Mouse (Mus musculus): ENCODE data around the gene Limch1. TPM values are rescaled to one million over a fixed set of nuclear protein-coding genes. Genes with fewer than 3 reads are reported as not detected.
A peak's percentile ranks its signal among the peaks of the same experiment; 100 is the strongest.

The Limch1 gene
- polyA plus RNA-seq, 1 experiment from 2014 or later, result 115 TPM

DNA sequence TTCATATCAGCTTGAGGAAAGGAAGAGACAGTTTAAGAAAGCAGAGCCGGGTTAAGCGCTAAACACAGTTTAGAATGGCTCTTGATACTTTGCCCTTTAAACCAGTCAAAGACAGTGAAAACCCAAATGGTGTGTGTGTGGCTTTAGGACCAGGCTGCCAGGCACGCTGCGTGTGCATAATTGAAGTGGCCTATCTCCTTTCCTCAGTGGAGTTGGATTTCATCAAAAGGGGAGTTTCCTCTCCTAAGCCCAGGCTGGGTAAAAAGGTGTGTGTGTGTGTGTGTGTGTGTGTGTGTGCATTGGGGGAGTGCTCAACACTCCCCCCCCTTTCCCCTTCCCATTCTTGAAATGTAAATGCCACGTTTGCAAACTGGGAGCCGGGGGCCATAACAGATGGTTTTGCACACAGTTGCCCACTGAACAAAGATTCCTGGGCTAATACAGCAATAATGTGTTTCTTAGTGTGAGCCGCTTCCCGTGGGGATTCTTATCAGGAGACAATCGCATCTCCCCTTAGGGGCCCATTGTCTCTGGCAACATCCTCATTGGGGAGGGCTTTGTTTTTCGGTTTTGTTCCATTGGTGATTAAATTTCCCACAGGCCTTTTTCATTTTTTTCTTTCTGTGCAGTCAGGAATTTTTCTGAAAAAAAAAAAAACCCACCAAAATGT, 2.3 kb downstream of the Limch1 start:
- Histone ChIP-seq H3K27ac (0 out of 2 replicates have a peak overlapping the region, but pooled peaks have one; percentile 4), H3K9ac (peak overlapping the region; percentile 51; the same call in 1 of the 2 replicates), H3K4me2 (peak overlapping the region; percentile 94), H3K27me3 (peaks cover 13% of the 10 kb centered on the region), H3K9me3 (no peaks in the 10 kb centered on the region), H3K4me1 (peaks cover 40% of the 10 kb centered on the region), H3K36me3 (no peaks in the 10 kb centered on the region), H3K4me3 (peak overlapping the region; percentile 22)
- 7% methylated on average over 10 of the region's 10 CpGs for WGBS
- ATAC-seq (ENCODE audit: insufficient number of reproducible peaks, insufficient read depth, low FRiP score, low TSS enrichment, low read depth), result no peak

DNA sequence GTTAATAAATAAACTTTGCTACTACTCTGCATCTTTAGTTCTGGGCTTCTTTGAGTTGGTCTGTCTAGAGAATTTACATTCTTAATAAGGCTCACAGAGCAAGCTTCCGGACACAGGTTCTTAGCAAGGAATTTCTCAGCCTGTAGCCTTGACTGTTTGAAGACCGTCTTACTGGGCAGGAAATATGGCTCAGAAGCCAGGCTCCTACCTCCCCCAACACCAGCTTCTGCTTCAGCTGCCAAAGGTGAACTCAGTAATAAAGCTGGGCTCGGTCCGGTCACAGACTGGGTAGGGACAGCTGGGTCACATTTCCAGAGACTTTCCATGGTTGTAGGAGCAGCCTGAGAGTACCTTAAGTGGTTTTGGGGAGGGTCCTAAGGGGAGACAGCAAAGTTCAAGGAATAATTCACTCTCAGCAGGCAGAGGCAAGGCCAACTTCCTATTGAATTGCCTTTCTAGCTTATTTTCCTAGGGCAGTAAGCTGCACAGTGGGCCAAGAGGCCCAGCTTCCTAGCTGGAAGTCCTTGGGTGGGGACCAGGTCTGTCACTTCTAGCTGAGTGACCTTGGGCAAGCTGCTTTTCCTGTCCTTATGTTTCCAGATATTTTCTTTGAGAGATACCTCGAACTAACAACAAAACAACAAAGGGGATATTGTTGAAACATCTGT, 3.0 kb downstream of the Limch1 start:
- Histone ChIP-seq H3K4me1 (peaks cover 40% of the 10 kb centered on the region), H3K9ac (no peak overlapping the region), H3K27me3 (peaks cover 13% of the 10 kb centered on the region), H3K9me3 (no peaks in the 10 kb centered on the region), H3K4me3 (no peak overlapping the region), H3K36me3 (no peaks in the 10 kb centered on the region), H3K27ac (peak overlapping the region; percentile 56; the same call in 1 of the 2 replicates), H3K4me2 (peak overlapping the region; percentile 94)
- WGBS, result 29% methylated on average over 5 of the region's 5 CpGs
- ATAC-seq (ENCODE audit: insufficient number of reproducible peaks, insufficient read depth, low FRiP score, low TSS enrichment, low read depth), result no peak

DNA sequence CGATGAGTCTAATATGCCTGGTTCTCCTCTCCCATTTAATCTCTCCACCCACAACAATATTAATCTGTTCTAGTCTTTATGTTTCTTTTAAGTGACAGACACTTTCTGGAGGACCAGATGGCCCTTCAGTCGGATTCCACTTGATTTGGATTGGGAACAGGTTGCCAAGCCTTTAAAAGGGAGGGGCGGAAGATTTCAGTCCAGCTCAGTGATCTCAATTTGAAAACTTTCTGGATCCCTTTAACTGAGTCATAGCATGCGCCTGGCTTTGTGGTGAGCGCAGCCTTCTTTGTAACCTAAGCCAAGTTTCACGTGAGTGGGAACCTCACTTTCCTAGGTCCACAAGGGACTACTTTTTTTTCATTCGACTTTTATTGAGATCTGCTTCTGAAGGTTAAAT, 5.0 kb downstream of the Limch1 start:
- 52% methylated on average over 7 of the region's 7 CpGs for WGBS
- Histone ChIP-seq H3K27ac (no peak overlapping the region), H3K4me3 (no peak overlapping the region), H3K4me1 (peaks cover 36% of the 10 kb centered on the region), H3K9me3 (no peaks in the 10 kb centered on the region), H3K4me2 (no peak overlapping the region), H3K27me3 (peaks cover 7% of the 10 kb centered on the region), H3K36me3 (no peaks in the 10 kb centered on the region), H3K9ac (no peak overlapping the region)
- ATAC-seq (ENCODE audit: insufficient number of reproducible peaks, insufficient read depth, low FRiP score, low TSS enrichment, low read depth), result no peak

DNA sequence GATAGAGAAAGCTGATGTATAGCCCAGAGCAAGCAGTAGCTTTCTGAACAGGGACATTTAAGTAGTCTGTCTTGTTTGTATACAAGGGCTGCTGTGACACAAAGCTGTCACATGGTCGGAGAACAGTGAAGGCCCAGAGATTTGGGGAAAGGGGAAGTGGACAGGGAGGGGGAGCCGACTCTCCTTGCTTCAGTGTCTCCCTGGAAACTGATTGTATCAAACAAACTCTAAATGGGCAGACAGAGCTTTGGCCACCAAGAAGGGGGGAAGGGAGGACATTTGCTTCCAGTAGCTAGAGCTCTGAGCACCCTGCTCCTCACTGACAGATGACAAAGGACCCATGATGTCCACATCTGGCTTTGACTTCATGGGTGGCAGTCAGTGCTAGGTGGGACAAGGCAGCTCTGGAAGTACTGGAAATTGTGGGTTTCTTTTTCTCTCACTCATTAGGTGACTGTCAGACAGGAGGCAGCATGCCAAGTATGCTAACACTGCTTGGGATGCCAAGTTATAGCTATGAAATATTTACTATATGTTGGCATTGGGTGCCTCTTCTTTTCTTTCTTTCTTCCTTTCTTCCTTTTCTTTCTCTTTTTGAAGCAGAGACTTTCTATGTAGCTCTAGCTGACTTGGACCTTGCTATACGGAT, 5.8 kb downstream of the Limch1 start:
- WGBS, result 43% methylated on average over 3 of the region's 3 CpGs
- ATAC-seq (ENCODE audit: insufficient number of reproducible peaks, insufficient read depth, low FRiP score, low TSS enrichment, low read depth), result no peak
- Histone ChIP-seq H3K9ac (no peak overlapping the region), H3K27ac (no peak overlapping the region), H3K9me3 (no peaks in the 10 kb centered on the region), H3K27me3 (peaks cover 7% of the 10 kb centered on the region), H3K4me2 (no peak overlapping the region), H3K4me1 (peaks cover 41% of the 10 kb centered on the region), H3K4me3 (no peak overlapping the region), H3K36me3 (no peaks in the 10 kb centered on the region)

DNA sequence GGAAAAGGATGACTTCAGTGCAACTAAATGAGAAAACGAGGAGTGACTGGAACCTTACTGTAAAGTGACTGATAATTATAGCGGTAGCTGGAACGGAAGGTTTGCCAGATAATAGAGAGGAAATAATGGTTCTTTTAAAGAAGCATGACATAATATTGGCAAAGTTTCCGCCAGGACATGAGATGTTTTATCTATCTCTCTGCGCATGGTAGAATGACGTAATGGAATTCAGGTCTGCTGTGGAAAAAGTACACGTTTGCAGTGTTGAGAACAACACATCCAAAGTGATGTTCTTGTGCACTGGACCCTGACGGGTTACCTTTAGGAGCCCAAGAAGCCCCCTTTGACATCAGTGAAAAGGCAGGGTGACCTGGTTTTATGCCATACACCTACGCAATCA, 8.0 kb downstream of the Limch1 start:
- no peak overlapping the region for H3K27ac ChIP-seq
- H3K4me1 ChIP-seq, result peaks cover 32% of the 10 kb centered on the region
- no peak overlapping the region for H3K4me2 ChIP-seq
- no peaks in the 10 kb centered on the region for H3K36me3 ChIP-seq
- no peaks in the 10 kb centered on the region for H3K9me3 ChIP-seq
- no peaks in the 10 kb centered on the region for H3K27me3 ChIP-seq
- H3K4me3 ChIP-seq, result no peak overlapping the region
- WGBS, result 89% methylated on average over 9 of the region's 9 CpGs
- no peak overlapping the region for H3K9ac ChIP-seq
- no peak for ATAC-seq (ENCODE audit: insufficient number of reproducible peaks, insufficient read depth, low FRiP score, low TSS enrichment, low read depth)

GRCm38 (mm10) chr5:66756821-66757705, 11.4 kb downstream of the Limch1 start:
- no peak overlapping the region for H3K4me2 ChIP-seq
- no peaks in the 10 kb centered on the region for H3K27me3 ChIP-seq
- H3K36me3 ChIP-seq, result no peaks in the 10 kb centered on the region; the same call in 1 of the 2 replicates
- H3K9me3 ChIP-seq, result no peaks in the 10 kb centered on the region
- H3K27ac ChIP-seq, result no peak overlapping the region
- H3K4me3 ChIP-seq, result no peak overlapping the region
- H3K9ac ChIP-seq, result no peak overlapping the region
- no peak for ATAC-seq (ENCODE audit: insufficient number of reproducible peaks, insufficient read depth, low FRiP score, low TSS enrichment, low read depth)
- H3K4me1 ChIP-seq, result peaks cover 20% of the 10 kb centered on the region
- WGBS, result 55% methylated on average over 10 of the region's 10 CpGs

DNA sequence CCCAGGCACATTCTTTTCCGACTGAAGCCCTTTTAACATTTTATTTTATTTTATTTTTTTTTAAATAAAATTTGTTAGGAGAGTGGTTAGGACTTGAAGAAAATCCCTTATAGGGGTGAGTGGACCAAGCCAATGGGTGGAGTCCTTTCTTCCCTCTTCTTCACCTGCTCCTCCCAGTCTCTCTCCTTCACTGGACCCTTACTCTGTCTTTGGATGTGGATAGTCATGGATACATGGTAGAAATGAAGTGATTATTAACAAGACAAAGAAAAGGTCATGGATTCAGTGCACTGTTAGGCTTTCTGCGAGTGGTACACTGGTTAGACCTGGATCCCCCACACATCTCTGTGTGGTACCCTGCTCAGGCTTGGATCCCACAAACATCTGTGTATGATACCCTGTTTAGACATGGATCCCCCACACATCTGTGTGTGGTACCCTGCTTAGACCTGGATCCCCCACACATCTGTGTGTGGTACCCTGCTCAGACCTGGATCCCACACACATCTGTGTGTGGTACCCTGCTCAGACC, 12.1 kb downstream of the Limch1 start:
- Histone ChIP-seq H3K27me3 (no peaks in the 10 kb centered on the region), H3K27ac (no peak overlapping the region), H3K4me2 (no peak overlapping the region), H3K4me1 (peaks cover 20% of the 10 kb centered on the region), H3K36me3 (no peaks in the 10 kb centered on the region; the same call in 1 of the 2 replicates), H3K9me3 (no peaks in the 10 kb centered on the region), H3K9ac (no peak overlapping the region), H3K4me3 (no peak overlapping the region)
- 65% methylated on average over 2 of the region's 2 CpGs for WGBS
- ATAC-seq (ENCODE audit: insufficient number of reproducible peaks, insufficient read depth, low FRiP score, low TSS enrichment, low read depth), result 0 out of 2 replicates have a peak, but pooled peaks have one; percentile 3

GRCm38 (mm10) chr5:66759354-66759753, 13.7 kb downstream of the Limch1 start:
- H3K4me3 ChIP-seq, result no peak overlapping the region
- H3K27me3 ChIP-seq, result no peaks in the 10 kb centered on the region
- H3K4me2 ChIP-seq, result no peak overlapping the region
- peaks cover 3% of the 10 kb centered on the region; the same call in 1 of the 2 replicates for H3K36me3 ChIP-seq
- peaks cover 26% of the 10 kb centered on the region for H3K4me1 ChIP-seq
- H3K27ac ChIP-seq, result no peak overlapping the region
- no peak overlapping the region for H3K9ac ChIP-seq
- ATAC-seq (ENCODE audit: insufficient number of reproducible peaks, insufficient read depth, low FRiP score, low TSS enrichment, low read depth), result no peak
- no peaks in the 10 kb centered on the region for H3K9me3 ChIP-seq
- 84% methylated on average over 2 of the region's 2 CpGs for WGBS

DNA sequence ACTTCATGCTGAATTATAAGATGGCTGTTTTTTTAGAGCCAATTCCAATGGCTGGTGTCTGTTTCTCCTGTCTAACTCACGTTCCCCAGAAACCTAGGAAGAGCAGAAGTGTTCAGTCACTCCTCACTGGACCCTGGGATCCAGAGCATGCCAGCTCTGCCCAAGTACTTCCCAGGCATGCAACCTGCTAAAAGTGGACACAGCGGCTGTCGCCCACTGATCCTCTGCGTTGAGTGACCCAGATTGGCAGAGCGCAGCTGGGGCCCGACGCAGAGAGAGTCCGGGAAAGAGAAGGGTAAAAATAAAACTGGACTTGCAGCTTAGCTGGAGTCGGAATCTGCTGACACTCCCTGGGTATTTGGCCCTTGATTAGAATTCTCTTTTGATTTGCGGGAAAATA, 15.1 kb downstream of the Limch1 start:
- ATAC-seq (ENCODE audit: insufficient number of reproducible peaks, insufficient read depth, low FRiP score, low TSS enrichment, low read depth), result no peak
- Histone ChIP-seq H3K9ac (no peak overlapping the region), H3K9me3 (no peaks in the 10 kb centered on the region), H3K4me1 (peaks cover 25% of the 10 kb centered on the region), H3K27ac (no peak overlapping the region), H3K4me2 (no peak overlapping the region), H3K4me3 (no peak overlapping the region), H3K27me3 (no peaks in the 10 kb centered on the region), H3K36me3 (peaks cover 3% of the 10 kb centered on the region; the same call in 1 of the 2 replicates)
- WGBS, result 87% methylated on average over 10 of the region's 10 CpGs

GRCm38 (mm10) chr5:66762006-66762405, 16.4 kb downstream of the Limch1 start:
- WGBS, result 86% methylated on average over 2 of the region's 2 CpGs

DNA sequence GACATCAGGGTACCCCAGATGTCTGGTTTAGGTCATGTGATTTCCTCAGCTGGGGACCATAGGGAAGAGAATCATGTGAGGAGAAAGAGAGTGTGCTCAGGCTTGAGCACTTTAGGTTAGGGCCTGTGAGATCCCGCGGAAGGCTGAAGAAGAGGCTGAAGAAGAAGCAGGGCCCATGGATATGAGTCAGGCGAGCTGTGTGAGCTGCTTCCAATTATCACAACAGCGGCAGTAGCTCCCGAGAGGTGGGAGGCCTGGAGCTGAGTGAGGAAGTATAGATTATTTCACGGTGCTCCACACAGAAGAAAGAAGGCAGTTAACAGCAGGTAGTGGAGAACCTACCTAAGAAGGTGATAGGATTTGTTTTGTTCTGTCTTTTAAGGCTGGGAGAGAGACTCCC, 18.5 kb downstream of the Limch1 start:
- peaks cover 3% of the 10 kb centered on the region; the same call in 1 of the 2 replicates for H3K36me3 ChIP-seq
- 40% methylated on average over 6 of the region's 6 CpGs for WGBS
- peaks cover 18% of the 10 kb centered on the region for H3K4me1 ChIP-seq
- no peak for ATAC-seq (ENCODE audit: insufficient number of reproducible peaks, insufficient read depth, low FRiP score, low TSS enrichment, low read depth)
- no peaks in the 10 kb centered on the region for H3K9me3 ChIP-seq
- H3K9ac ChIP-seq, result no peak overlapping the region
- no peak overlapping the region for H3K4me2 ChIP-seq
- no peaks in the 10 kb centered on the region for H3K27me3 ChIP-seq
- H3K27ac ChIP-seq, result no peak overlapping the region
- H3K4me3 ChIP-seq, result no peak overlapping the region

More at GRCm38 (mm10) chr5:66762006-66762405, 16.4 kb downstream of the Limch1 start:
- no peaks in the 10 kb centered on the region for H3K9me3 ChIP-seq
- no peak overlapping the region for H3K9ac ChIP-seq
- H3K4me3 ChIP-seq, result no peak overlapping the region
- H3K4me2 ChIP-seq, result no peak overlapping the region
- H3K27me3 ChIP-seq, result no peaks in the 10 kb centered on the region
- no peak for ATAC-seq (ENCODE audit: insufficient number of reproducible peaks, insufficient read depth, low FRiP score, low TSS enrichment, low read depth)
- H3K27ac ChIP-seq, result no peak overlapping the region
- H3K4me1 ChIP-seq, result peaks cover 13% of the 10 kb centered on the region
- peaks cover 3% of the 10 kb centered on the region; the same call in 1 of the 2 replicates for H3K36me3 ChIP-seq

Measured in embryonic facial prominence, embryonic 13.5 days (tissue).